Mouse (Mus musculus) heart, adult 2 months (tissue): ENCODE data around the gene Nptxr. TPM values are rescaled to one million over a fixed set of nuclear protein-coding genes. Genes with fewer than 3 reads are reported as not detected.
A peak's percentile ranks its signal among the peaks of the same experiment; 100 is the strongest.

Source experiments
- DNase-seq, 2 experiments: peaks; one replicate each; pipeline ENCODE4 v3.0.0; 2021
- H3K27ac ChIP-seq: fragments of 200-600 bp; 2 replicates; pipeline ENCODE4 v1.8.1; 2022
- H3K27me3 ChIP-seq: fragments of 200-500 bp; 2 replicates; pipeline ENCODE4 v1.6.1; 2012; ENCODE audit warnings: mild to moderate bottlenecking, low read length, inconsistent platforms, mixed read lengths; ENCODE audit not compliant: control insufficient read depth, insufficient read depth
- H3K36me3 ChIP-seq: fragments of 200-500 bp; 2 replicates; pipeline ENCODE4 v1.6.1; 2012; ENCODE audit warnings: low read length, inconsistent platforms; ENCODE audit not compliant: control insufficient read depth, insufficient read depth
- H3K4me1 ChIP-seq: fragments of 200-500 bp; 2 replicates; pipeline ENCODE4 v1.6.1; 2011; ENCODE audit warnings: low read length; ENCODE audit not compliant: control insufficient read depth, insufficient read depth
- H3K4me3 ChIP-seq: fragments of 200-600 bp; 2 replicates; pipeline ENCODE4 v1.8.1; 2022
- H3K79me2 ChIP-seq: fragments of 200-500 bp; replicated peaks from 2 replicates; pipeline ENCODE4 v1.6.1; 2012; ENCODE audit warnings: mild to moderate bottlenecking, inconsistent platforms, low read length, moderate library complexity, mixed read lengths; ENCODE audit not compliant: control insufficient read depth, insufficient read depth
- H3K9ac ChIP-seq: fragments of 200-500 bp; 2 replicates; pipeline ENCODE4 v1.6.1; 2012; ENCODE audit warnings: low read depth, mild to moderate bottlenecking, control low read depth, inconsistent platforms, low read length, mixed read lengths
- CTCF ChIP-seq: fragments of 200-600 bp; IDR thresholded peaks from 2 replicates; pipeline ENCODE4 v1.8.1; 2022; ENCODE audit warnings: antibody characterized with exemption, mild to moderate bottlenecking, moderate library complexity
- EP300 ChIP-seq: fragments of 200-500 bp; IDR thresholded peaks from 2 replicates; pipeline ENCODE4 v1.6.1; 2011; ENCODE audit warnings: low read depth, low read length, control low read depth; ENCODE audit not compliant: insufficient read depth
- POLR2A ChIP-seq: fragments of 200-500 bp; IDR thresholded peaks from 2 replicates; pipeline ENCODE4 v1.6.1; 2011; ENCODE audit warnings: mild to moderate bottlenecking, low read depth, low read length, control low read depth; ENCODE audit not compliant: insufficient read depth
- WGBS: fragments of 180-500 bp; shearing (Covaris S2); methylation state at CpG from one replicate; pipeline ENCODE4 v1.1.7; 2018; 5-methylcytosine and 5-hydroxymethylcytosine counted together
- intact Hi-C: fragments of 180-260 bp; cut with DNase I; formaldehyde crosslinking; loops from one replicate; pipeline ENCODE4 v1.15.1; 2025
- polyA plus RNA-seq: library from polyadenylated mRNA; depleted of rRNA; stranded (reverse); fragments of >200 nt; gene quantifications from 2 replicates; pipeline ENCODE4 v1.2.3, GENCODE M21; 2012
- total RNA-seq, 2 experiments: library from RNA; stranded (reverse); gene quantifications; 2 replicates each; pipeline ENCODE4 v1.2.3; 2021

Nptxr gene
- total and polyA plus RNA-seq, 3 experiments: 1.5 to 1.7 (median 1.6) TPM

GRCm38 (mm10) chr15:79774117-79775027 is 30.2 kb downstream of the Nptxr start:
- H3K9ac ChIP-seq: peak overlapping the region; percentile 71
- H3K4me1 ChIP-seq: peaks cover 8% of the 10 kb centered on the region
- peak; percentile 94 to 97 for DNase-seq
- H3K27me3 ChIP-seq: no peaks in the 10 kb centered on the region
- under 1% methylated on average over 50 of the region's 50 CpGs for WGBS
- peaks cover 3% of the 10 kb centered on the region for H3K79me2 ChIP-seq
- intact Hi-C loops: loop anchor here (2.0 kb wide), 1 partner anchor 60 kb away; the partner anchor contains the start of genes Cbx6 and Npcd
- H3K4me3 ChIP-seq: peak overlapping the region; percentile 79
- TF ChIP-seq EP300 (peak; percentile 44; the same call in 1 of the 2 replicates), POLR2A (peak; percentile 76), CTCF (no peak)
- H3K36me3 ChIP-seq: no peaks in the 10 kb centered on the region
- peak overlapping the region; percentile 85 for H3K27ac ChIP-seq

- Histone ChIP-seq H3K79me2 (peaks cover 3% of the 10 kb centered on the region), H3K27ac (no peak overlapping the region), H3K4me1 (peaks cover 21% of the 10 kb centered on the region), H3K4me3 (no peak overlapping the region), H3K9ac (no peak overlapping the region), H3K36me3 (no peaks in the 10 kb centered on the region), H3K27me3 (no peaks in the 10 kb centered on the region)
- TF ChIP-seq EP300 (no peak), POLR2A (no peak), CTCF (no peak)
- intact Hi-C loops: no loop called here
- 50% methylated on average over 21 of the region's 21 CpGs for WGBS
- no peak for DNase-seq
These were observed 33.8 kb downstream of the Nptxr start for GRCm38 (mm10) chr15:79770629-79771240.

GRCm38 (mm10) chr15:79768302-79768701 is 36.3 kb downstream of the Nptxr start:
- H3K36me3 ChIP-seq: no peaks in the 10 kb centered on the region
- TF ChIP-seq EP300 (no peak), POLR2A (no peak), CTCF (no peak)
- peaks cover 27% of the 10 kb centered on the region for H3K4me1 ChIP-seq
- H3K27me3 ChIP-seq: no peaks in the 10 kb centered on the region
- 28% methylated on average over 6 of the region's 6 CpGs for WGBS
- H3K27ac ChIP-seq: peak overlapping the region; percentile 75
- no peak for DNase-seq
- H3K79me2 ChIP-seq: peaks cover 3% of the 10 kb centered on the region
- H3K9ac ChIP-seq: 0 out of 2 replicates have a peak overlapping the region, but pooled peaks have one; percentile 13
- no peak overlapping the region for H3K4me3 ChIP-seq
- intact Hi-C loops: no loop called here

- H3K27me3 ChIP-seq: no peaks in the 10 kb centered on the region
- intact Hi-C loops: no loop called here
- H3K9ac ChIP-seq: peak overlapping the region; percentile 31; the same call in 1 of the 2 replicates
- peaks cover 27% of the 10 kb centered on the region for H3K4me1 ChIP-seq
- peaks cover 1% of the 10 kb centered on the region; the same call in 1 of the 2 replicates for H3K79me2 ChIP-seq
- WGBS: 31% methylated on average over 16 of the region's 16 CpGs
- H3K27ac ChIP-seq: peak overlapping the region; percentile 75
- H3K36me3 ChIP-seq: no peaks in the 10 kb centered on the region
- DNase-seq: no peak
- peak overlapping the region; percentile 6; the same call in 1 of the 2 replicates for H3K4me3 ChIP-seq
- no peak for TF ChIP-seq CTCF
- TF ChIP-seq POLR2A: no peak
- no peak for TF ChIP-seq EP300
These were observed 37.1 kb downstream of the Nptxr start for GRCm38 (mm10) chr15:79767327-79767961.

GRCm38 (mm10) chr15:79766586-79767071 is 37.9 kb downstream of the Nptxr start:
- H3K4me1 ChIP-seq: peaks cover 27% of the 10 kb centered on the region
- no peak overlapping the region for H3K4me3 ChIP-seq
- no peak for DNase-seq
- peaks cover 1% of the 10 kb centered on the region; the same call in 1 of the 2 replicates for H3K79me2 ChIP-seq
- no peaks in the 10 kb centered on the region for H3K36me3 ChIP-seq
- no peak overlapping the region; the same call in none of the 2 replicates for H3K27ac ChIP-seq
- no peak overlapping the region for H3K9ac ChIP-seq
- intact Hi-C loops: no loop called here
- no peak for TF ChIP-seq CTCF
- TF ChIP-seq EP300: no peak
- no peak for TF ChIP-seq POLR2A
- 86% methylated on average over 10 of the region's 10 CpGs for WGBS
- H3K27me3 ChIP-seq: no peaks in the 10 kb centered on the region
